Mouse (Mus musculus): ENCODE data around the gene Stub1.

The Stub1 gene

DNA sequence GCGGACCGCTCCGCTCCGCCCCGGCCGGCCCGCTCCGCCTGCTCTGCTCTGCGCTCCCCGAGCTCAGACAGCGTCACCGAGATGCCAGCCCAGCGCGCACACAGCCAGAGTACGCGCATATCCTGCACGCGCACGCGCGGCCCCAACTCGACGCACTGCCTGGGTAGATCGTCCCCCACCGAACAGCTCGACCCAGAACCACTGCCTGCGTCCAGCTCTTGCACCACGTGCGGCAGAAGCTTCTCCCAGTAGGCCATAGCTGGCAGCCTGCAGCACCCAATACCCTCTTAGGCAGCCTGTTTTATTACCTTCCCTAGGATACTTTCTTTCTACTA, 3.8 kb upstream of the Stub1 start, which contains the start of gene Rhbdl1:
Gene Rhbdl1, minus strand, starts transcription at position 220 of the 335 bp plus-strand sequence.
- no peak for DNase-seq (ENCODE audit: low spot score)

- DNase-seq (ENCODE audit: low spot score) = no peak
Observed at GRCm38 (mm10) chr17:25836397-25837075, 3.3 kb upstream of the Stub1 start.

- no peak for DNase-seq (ENCODE audit: low spot score)
Observed at GRCm38 (mm10) chr17:25835816-25836215, 2.6 kb upstream of the Stub1 start.

GRCm38 (mm10) chr17:25835301-25835700, 2.1 kb upstream of the Stub1 start:
- DNase-seq (ENCODE audit: low spot score) = no peak

- DNase-seq (ENCODE audit: low spot score) = no peak
Observed at GRCm38 (mm10) chr17:25834595-25835222, 1.5 kb upstream of the Stub1 start.

- no peak for DNase-seq (ENCODE audit: low spot score)
Observed at GRCm38 (mm10) chr17:25833961-25834594, 874 bp upstream of the Stub1 start.

DNA sequence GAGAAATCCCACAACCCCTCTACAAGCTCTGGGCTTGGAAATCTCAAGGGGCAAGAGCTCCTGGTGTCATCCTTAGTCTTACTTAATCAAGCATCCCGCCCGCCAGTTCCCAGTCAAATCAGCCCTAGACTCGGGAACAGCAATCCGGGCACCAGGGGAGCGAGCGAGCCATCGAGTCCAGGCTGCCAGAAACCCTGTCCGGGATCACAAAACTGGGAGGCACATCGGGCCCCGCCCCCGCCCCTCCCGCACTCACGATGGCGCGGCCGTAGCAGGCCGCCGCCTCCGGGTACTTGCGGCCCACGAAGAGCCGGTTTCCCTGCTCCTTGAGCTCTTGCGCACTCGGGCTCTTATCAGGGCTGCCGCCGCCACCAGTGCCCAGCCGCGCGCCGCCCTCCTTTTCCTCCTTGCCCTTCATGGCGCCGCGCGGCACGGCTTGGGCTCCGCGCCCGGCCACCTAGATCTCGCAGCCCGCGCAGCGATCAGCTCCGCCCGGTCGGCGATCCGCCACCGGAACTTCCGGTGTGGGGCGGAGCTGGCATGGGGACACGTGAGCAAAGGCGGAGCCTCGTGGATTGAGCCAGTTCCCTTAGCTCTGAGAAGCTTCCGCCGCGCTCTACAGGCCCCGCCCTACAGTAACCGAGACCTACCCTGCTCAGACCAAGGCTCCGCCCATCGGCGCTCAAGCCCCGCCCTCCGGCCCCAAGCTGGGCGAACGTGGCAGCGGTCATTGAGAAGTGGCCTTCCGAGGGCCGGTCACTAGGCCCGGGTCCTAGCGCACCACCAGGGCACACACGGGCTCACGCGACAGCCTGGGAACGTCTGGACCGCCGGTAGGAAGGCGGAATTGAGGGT, 541 bp downstream of the Stub1 start:
- peak; percentile 98 for DNase-seq (ENCODE audit: low spot score)

- no peak for DNase-seq (ENCODE audit: low spot score)
Observed at GRCm38 (mm10) chr17:25831451-25832281, 1.5 kb downstream of the Stub1 start.

GRCm38 (mm10) chr17:25830806-25831431, 2.3 kb downstream of the Stub1 start:
- DNase-seq (ENCODE audit: low spot score) = no peak

DNA sequence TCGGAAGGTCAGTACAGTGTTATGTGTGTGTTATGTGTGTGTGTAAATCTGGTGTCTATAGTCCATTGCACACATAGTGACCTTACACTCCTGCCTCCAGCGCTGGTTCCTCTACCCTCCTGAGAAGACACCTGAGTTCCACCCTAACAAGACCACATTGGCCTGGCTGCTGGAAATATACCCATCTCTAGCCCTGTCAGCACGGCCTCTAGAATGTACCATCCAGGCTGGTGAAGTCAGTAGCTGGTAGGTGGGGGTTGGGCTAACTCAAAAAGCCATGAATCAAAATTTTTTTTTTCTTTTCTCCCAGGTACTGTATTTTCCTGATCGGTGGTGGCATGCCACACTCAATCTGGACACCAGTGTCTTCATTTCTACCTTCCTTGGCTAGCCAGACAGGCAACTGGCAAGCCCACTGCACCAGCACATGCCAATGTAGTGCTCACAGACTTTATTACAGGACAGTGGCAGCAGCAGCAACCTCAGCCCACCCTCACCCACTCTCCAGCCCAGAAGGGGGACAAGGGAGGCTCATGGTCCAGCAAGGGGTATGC, 2.9 kb downstream of the Stub1 start:
- no peak for DNase-seq (ENCODE audit: low spot score)

DNA sequence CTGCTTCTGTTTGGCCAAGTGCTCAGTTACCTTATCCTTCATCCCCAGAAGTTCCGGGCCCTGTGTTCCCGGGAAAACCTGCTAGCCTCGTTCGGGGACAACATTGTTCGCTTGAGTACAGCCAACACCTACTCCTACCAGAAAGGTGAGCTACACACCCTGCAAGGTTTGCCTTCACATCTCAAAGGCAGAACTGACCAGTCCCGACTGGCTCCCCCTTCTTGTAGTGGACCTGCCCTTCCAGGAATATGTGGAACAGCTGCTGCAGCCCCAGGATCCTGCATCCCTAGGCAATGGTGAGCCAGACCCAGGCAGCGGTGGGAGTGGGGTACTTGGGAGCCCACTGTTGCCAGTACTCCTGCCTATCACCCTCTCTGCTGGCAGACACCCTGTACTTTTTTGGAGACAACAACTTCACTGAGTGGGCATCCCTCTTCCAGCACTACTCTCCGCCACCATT, 3.6 kb downstream of the Stub1 start:
- no peak for DNase-seq (ENCODE audit: low spot score)

DNA sequence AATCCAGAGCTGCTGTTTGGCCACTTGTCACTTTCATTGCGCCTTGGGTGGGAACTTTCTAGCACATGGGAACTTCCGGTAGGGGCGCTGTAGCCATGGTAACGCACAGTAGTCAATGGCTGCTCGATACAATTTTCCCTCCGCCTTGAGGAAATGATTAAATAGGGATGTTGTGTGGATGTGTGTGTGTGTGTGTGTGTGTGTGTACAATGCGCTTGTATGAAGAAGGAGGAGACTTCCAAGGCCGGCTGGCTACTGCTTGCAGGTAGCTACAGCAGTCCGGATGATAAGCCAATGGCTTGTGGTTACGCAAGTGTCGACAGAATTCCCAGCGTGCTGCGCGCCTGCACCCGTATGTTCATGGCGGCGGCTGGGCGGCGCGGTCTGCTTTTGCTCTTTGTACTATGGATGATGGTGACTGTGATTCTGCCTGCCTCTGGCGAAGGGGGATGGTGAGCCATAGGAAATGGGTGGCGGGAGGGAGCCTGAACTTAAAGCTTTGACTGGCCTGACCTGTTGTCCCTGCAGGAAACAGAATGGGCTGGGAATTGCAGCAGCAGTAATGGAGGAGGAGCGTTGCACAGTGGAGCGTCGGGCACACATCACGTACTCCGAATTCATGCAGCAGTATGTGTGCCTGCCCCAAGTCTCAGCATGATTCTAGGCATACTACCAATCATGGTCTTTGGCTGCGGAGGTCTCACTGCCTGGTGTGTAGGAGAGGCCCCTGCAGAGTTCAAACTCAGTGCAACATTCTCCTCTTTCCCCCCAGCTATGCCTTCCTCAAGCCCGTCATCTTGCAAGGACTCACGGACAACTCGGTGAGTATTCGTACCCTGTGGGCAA, 4.3 kb downstream of the Stub1 start, which contains the start of gene Jmjd8:
Gene Jmjd8, plus strand, starts transcription at position 156 of the 846 bp plus-strand sequence.
- DNase-seq (ENCODE audit: low spot score) = peak; percentile 71

GRCm38 (mm10) chr17:25828223-25828594, 5.0 kb downstream of the Stub1 start:
- no peak for DNase-seq (ENCODE audit: low spot score)

- DNase-seq (ENCODE audit: low spot score) = no peak
Observed at GRCm38 (mm10) chr17:25827546-25828222, 5.5 kb downstream of the Stub1 start.

GRCm38 (mm10) chr17:25827011-25827410, 6.2 kb downstream of the Stub1 start:
- DNase-seq (ENCODE audit: low spot score) = no peak

- DNase-seq (ENCODE audit: low spot score) = no peak
Observed at GRCm38 (mm10) chr17:25825984-25826570, 7.1 kb downstream of the Stub1 start.

DNA sequence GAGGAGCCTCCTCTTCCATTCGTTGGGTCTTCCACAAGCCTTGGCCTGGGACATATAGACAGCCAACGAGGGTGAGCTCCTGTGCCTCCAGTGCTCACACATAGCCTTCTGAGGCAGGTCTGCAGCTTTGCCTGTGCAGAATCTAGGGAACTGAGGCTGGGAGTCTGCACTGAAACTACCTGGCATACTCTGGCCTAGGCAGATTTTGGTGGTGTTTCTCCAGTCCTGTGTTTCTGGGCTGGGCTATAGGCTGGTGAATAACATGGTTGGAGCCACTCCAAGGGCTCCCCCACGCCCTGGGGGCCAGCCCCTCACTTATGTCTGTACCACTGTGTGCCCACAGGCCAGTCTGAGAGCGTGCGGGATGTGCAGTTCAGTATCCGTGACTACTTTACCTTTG, 7.9 kb downstream of the Stub1 start:
- no peak for DNase-seq (ENCODE audit: low spot score)

DNA sequence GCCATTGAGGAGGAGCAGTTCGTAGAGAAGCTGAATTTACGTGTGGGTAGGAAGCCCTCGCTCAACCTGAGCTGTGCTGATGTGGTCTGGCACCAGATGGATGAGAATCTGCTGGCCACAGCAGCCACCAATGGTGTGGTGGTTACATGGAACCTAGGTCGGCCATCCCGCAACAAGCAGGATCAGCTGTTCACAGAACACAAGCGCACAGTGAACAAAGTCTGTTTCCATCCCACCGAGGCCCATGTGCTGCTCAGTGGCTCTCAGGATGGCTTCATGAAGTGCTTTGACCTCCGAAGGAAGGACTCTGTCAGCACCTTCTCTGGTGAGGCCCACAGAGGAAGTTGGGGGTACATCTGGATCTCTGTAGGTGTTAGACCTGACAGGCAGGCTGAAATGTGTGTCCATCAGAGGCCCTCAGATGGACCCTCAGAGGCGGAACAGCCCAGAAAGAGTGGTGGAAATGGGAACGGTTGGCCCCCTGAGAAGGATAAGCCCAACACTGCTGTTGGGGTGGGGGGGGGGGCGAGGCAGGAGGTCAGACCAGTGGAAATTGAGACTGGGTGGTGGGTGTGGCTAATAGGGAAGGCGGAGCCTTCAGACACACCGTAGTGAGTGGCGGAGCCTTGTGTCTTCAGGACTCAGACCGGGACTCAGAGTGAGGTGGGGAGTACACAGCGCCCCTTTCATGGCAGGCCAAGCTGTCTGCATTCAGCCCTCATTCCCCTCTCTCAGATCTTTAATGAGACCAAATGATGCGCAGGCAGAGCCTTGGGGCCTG, 8.7 kb downstream of the Stub1 start:
- DNase-seq (ENCODE audit: low spot score) = no peak

Data from c-Kit-positive CD71-positive TER-119-positive erythroid progenitor cells, embryonic 14.5 days (primary cell).